Mouse (Mus musculus) liver, embryonic 14.5 days (tissue): ENCODE measurements around the gene Pih1d1.

Experiments used
- CTCF ChIP-seq: IDR thresholded peaks from 2 replicates; pipeline ENCODE4 v1.5.1; 2016; ENCODE audit warnings: antibody characterized with exemption, low read depth, control low read depth
- EP300 ChIP-seq: IDR thresholded peaks from 2 replicates; pipeline ENCODE4 v1.6.1; 2016; ENCODE audit warnings: antibody characterized with exemption, low read depth

GRCm38 (mm10) chr7:45190186-45190585 is 36.1 kb downstream of the Pih1d1 start:
- TF ChIP-seq CTCF (no peak), EP300 (no peak)
